Mouse (Mus musculus) frontal cortex, postnatal 25 days (tissue): ENCODE results near the gene Ptpn1.
A peak's percentile ranks its signal among the peaks of the same experiment; 100 is the strongest.

Experiments
- DNase-seq, 2 experiments: peaks; one replicate each; pipeline ENCODE4 v3.0.0; 2022; ENCODE audit warnings: low spot score in 2 of 2

Gene Ptpn1

DNA sequence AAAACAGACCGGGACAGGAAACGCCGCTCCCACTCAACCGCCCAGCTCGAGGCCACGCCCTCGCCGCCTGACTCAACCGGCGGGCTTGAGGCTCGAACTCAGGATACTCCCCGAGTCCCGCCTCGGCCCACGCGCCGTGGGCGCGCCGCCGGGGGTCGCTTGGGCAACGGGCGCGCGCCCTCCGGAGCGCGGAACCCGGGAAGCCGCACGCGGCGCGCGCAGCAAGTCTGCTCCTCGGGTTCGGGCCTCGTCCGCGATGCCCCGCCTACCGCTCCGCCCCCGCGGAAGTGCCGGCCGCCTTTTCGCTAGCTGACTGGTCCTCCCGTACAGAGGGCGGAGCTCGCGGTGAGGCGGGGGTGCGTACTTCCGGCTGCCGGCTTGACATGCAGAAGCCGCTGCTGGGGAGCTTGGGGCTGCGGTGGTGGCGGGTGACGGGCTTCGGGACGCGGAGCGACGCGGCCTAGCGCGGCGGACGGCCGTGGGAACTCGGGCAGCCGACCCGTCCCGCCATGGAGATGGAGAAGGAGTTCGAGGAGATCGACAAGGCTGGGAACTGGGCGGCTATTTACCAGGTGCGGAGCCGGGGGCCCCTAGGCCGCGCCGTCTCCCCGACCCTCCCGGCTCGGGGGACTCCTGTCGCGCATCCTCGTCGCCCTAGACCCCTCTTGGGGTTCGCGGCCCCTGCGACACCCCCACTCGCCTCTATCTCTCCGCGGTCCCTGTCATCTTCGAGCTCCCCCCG, at the start of gene Ptpn1:
Ptpn1 (plus strand) TSS at position 73 of the 742 bp plus-strand sequence.
- DNase-seq, result peak; percentile 95 to 98

DNA sequence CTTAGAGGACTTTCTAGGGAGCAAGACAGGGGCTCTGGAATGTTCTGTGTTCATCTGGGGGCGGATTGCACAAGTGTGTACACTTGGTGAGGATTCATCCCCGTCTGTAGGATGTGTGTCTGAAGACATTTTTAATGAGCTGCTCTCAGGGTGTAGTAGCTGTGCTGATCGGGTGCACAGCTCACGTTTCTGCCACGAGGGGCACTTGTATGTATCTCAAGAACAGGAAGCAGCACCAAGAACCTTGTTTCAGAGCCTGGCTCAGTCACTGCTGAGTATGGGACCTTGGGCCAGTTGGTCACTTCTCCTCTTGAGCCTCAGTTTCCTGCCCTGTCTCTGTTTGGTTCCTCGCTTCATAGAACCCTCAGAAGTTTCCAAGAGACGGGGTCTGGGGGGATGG, 45.4 kb upstream of the Ptpn1 start:
- no peak for DNase-seq

DNA sequence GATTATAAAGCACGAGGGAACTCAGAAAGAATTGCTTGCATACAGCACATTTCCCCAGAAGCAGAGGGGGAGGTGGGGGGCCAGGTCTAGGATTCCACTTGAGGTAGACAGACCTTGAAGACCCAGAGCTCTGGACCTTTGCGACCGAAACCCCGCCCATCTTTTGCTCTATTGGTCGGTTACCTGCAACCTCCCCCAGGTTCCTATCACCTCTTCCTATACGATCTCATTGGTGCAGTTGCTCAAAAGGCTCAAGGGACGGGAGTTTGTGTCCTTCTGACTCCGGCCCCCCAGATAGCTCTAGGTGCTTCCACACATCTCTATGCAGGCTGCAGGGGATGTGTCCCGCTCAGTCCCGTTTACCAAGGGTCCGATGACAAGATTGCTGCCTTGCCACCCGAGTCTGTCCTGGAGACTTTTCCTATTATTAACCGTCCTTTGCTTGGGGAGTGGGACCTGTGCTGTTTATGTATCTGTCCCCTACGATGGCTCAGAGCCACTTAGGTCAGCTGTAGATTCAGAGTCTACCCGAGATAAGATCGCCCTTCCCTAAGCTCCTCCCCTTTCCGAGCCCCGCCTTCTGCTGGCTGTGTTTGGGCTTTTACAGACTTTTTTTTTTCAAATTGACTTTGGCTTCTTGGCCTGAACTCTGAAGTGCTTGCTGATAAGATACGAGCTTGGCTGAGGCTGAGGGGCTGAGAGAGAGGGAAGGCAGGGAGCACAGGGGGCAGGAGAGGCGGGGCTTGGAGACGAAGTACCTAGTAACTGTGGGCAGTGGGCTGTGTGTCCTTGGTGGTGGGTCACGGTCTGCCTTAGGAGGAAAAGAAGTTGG, 44.1 kb upstream of the Ptpn1 start:
- no peak for DNase-seq

DNA sequence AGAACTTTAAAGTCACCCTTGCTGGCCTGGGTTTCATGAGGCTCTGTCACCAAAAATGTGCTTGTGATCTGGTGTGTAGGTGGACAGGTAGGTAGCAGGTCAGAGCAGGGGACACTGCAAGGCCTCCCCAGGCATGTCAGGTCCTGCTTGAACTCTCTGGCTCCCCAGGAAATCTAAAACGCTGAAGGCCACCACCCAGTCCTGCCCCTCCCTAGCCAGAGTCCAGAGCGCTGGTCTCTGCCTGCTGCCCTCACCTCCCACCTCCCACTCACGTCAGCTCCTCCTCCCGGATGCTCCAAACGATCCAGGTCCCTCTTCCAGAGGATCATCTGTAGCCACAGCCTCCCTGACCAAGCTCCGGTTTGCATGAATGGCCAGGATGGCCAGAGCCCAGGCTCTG, 43.0 kb upstream of the Ptpn1 start:
- DNase-seq, result no peak

- no peak for DNase-seq
Observed at GRCm38 (mm10) chr2:167889886-167890285, 42.0 kb upstream of the Ptpn1 start.

DNA sequence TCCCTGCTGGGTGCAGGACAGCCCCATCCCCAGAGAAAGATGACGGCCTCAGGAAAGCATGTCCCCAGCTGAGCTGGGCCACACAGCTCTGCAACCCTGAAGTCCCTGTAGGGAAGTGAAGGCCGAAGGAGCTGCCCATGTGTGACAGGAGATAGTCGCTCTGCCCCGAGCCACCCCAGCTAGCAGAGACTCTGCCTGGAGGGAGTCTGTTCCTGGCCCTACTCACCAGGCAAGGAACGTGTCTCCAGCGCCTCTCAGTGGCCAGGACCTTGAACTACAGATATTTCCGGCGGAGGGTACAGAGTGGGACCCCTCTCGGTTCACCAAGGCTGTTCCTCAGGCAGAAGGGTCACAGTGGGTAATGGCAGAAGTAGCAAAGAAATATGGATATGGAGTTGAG, 39.9 kb upstream of the Ptpn1 start:
- DNase-seq, result peak in 1 of 2 experiments; percentile 26

DNA sequence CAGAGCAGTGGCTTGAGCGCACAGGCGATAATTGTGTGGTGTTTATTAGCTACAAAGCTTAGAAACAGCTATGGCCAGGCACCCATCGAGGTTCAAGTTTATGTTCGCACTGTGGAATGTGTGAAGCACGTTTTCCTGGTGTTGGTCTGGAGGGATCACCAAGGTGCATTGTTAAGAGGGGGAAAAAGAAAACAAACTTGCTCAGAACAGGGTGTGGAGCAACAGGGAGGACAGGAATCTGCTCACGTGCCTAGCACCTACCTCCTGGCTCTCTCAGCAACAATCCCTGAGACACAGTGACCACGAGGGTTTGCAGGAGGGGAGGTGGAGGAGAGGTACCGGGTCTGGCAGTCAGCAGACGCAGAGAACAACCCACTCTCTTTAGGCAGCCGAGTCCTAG, 38.2 kb upstream of the Ptpn1 start:
- no peak for DNase-seq

GRCm38 (mm10) chr2:167894948-167895372, 36.9 kb upstream of the Ptpn1 start:
- peak; percentile 73 to 84 for DNase-seq

DNA sequence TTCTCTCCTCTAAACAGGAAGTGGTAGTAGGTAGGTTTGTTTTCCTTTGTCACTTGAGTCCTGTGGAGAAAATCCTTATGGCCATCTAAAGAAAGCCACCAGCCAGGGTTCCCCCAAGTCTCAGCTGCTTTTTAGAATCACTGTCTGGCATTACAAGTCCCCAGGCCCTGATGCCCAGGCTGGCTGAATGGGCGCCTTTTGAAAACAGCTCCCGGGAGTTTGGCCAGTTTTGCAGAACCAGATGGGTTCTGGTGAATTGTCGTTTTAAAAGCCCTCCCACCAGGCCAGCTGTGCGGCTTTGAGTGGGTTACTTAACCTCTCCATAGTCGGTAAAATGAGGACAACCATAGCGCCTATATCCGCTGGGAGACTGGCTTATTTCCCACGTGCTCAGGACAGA, 34.0 kb upstream of the Ptpn1 start:
- DNase-seq, result no peak

GRCm38 (mm10) chr2:167899989-167900421, 31.9 kb upstream of the Ptpn1 start:
- no peak for DNase-seq

- DNase-seq, result no peak
Observed at GRCm38 (mm10) chr2:167902116-167902703, 29.6 kb upstream of the Ptpn1 start.

GRCm38 (mm10) chr2:167903242-167903952, 28.5 kb upstream of the Ptpn1 start:
- DNase-seq, result no peak

DNA sequence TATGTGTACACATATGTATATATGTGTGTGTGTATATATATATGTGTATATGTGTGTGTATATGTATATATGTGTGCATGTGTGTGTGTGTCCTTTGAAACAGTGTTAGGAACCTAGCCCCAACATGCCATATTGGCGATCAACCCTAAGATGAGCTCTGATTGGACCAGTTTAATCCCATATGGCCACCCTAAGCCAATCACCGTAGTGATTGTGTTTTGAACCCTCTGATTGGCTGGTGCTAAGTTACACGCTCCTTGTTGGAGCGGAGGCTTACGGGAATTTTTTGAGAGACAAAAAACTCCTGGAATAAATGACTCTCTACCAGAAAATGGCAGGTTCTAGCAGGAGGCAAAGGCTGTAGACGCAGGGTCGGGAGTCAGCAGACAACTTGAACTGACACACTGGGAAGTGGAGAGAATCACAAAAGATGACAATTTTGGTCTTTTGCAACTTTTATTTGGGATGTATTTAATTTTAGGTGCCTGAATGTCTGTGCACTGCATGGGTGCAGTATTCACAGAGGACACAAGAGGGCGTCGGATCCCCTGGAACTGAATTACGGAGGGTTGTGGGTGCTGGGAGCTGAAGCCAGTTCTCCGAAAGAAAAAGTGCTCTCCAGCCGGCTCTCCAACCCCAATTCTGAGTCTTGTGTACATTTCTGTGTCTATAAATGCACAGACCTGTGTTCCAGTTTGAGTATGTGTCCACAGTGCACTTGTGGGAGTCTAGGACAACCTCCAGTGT, 27.1 kb upstream of the Ptpn1 start:
- DNase-seq, result no peak

DNA sequence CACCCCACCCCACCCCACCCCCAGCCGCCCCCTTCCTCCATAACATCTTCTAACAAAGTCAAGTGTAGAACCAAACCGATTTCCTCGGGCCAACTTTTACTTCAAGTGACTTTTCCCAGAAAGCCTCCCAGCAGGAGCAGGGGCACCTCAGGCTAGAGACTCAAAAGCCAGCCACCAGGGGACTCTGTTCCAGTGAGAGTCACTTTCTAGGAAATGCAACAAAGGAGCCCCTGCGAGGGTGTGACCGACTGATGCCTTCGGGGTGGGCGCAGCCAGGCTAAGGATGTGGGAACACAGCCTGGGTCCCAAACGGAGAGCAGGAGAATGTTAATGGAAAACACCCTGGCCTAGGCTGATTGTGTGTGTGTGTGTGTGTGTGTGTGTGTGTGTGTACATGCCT, 26.3 kb upstream of the Ptpn1 start:
- DNase-seq, result no peak

- DNase-seq, result no peak
Observed at GRCm38 (mm10) chr2:167906729-167907128, 25.1 kb upstream of the Ptpn1 start.

- no peak for DNase-seq
Observed at GRCm38 (mm10) chr2:167909531-167910177, 22.2 kb upstream of the Ptpn1 start.

- DNase-seq, result no peak
Observed at GRCm38 (mm10) chr2:167910178-167910540, 21.7 kb upstream of the Ptpn1 start.

GRCm38 (mm10) chr2:167911511-167911910, 20.3 kb upstream of the Ptpn1 start:
- no peak for DNase-seq

GRCm38 (mm10) chr2:167919081-167919480, 12.8 kb upstream of the Ptpn1 start:
- DNase-seq, result no peak

GRCm38 (mm10) chr2:167920041-167920440, 11.8 kb upstream of the Ptpn1 start:
- no peak for DNase-seq
